Mouse (Mus musculus) ES-E14 (cell line): ENCODE data around the gene Uri1. TPM values are rescaled to one million over a fixed set of nuclear protein-coding genes. Genes with fewer than 3 reads are reported as not detected.

ENCODE experiments used
- DNase-seq: peaks from one replicate; pipeline ENCODE4 v3.0.0-alpha.2; 2013; ENCODE audit warnings: low read depth, low spot score
- H3K27ac ChIP-seq: 2 replicates; pipeline ENCODE4 v1.5.1; 2012; ENCODE audit warnings: low read depth, mild to moderate bottlenecking, low read length, moderate library complexity, mixed read lengths; ENCODE audit not compliant: poor library complexity, insufficient read depth, severe bottlenecking
- H3K36me3 ChIP-seq: 2 replicates; pipeline ENCODE4 v1.6.1; 2012; ENCODE audit warnings: mild to moderate bottlenecking, low read length, moderate library complexity, mixed read lengths; ENCODE audit not compliant: control insufficient read depth, poor library complexity, insufficient read depth, severe bottlenecking
- H3K4me1 ChIP-seq, 2 experiments: fragments of 150-350 bp in 1 of 2; sonication (generic) in 1 of 2; 2 replicates each; pipeline ENCODE4 v1.6.1; 2012; ENCODE audit warnings: low read length in 2 of 2, mild to moderate bottlenecking in 1 of 2, mixed read lengths in 1 of 2; ENCODE audit not compliant: control insufficient read depth in 2 of 2, insufficient read depth in 2 of 2, poor library complexity in 1 of 2
- H3K4me3 ChIP-seq, 2 experiments: fragments of 150-350 bp in 1 of 2; sonication (generic) in 1 of 2; 2 replicates each; pipeline ENCODE4 v1.5.1; 2012; ENCODE audit warnings: low read length in 2 of 2, low read depth in 1 of 2, mild to moderate bottlenecking in 1 of 2, mixed read lengths in 1 of 2; ENCODE audit not compliant: insufficient read depth in 1 of 2, poor library complexity in 1 of 2, severe bottlenecking in 1 of 2
- H3K9ac ChIP-seq: 2 replicates; pipeline ENCODE4 v1.6.1; 2012; ENCODE audit warnings: low read depth, mild to moderate bottlenecking, low read length, mixed read lengths; ENCODE audit not compliant: poor library complexity, insufficient read depth, severe bottlenecking
- H3K9me3 ChIP-seq: fragments of 150-350 bp; sonication (generic); 2 replicates; pipeline ENCODE4 v1.6.1; 2012; ENCODE audit warnings: low read depth, mild to moderate bottlenecking, low read length; ENCODE audit not compliant: control insufficient read depth, insufficient read depth
- CHD2 ChIP-seq: IDR thresholded peaks from 2 replicates; pipeline ENCODE4 v1.6.1; 2014; ENCODE audit warnings: mild to moderate bottlenecking, low read depth, low read length, inconsistent platforms
- HCFC1 ChIP-seq: IDR thresholded peaks from 2 replicates; pipeline ENCODE4 v1.6.1; 2012; ENCODE audit warnings: low read length, inconsistent platforms, borderline replicate concordance; ENCODE audit not compliant: insufficient read depth
- MAFK ChIP-seq: IDR thresholded peaks from 2 replicates; pipeline ENCODE4 v1.6.1; 2014; ENCODE audit warnings: mild to moderate bottlenecking, low read depth, low read length, inconsistent platforms; ENCODE audit not compliant: insufficient read depth
- ZC3H11A ChIP-seq: IDR thresholded peaks from 2 replicates; pipeline ENCODE4 v1.6.1; 2012; ENCODE audit warnings: low read depth, mild to moderate bottlenecking, inconsistent platforms, low read length, borderline replicate concordance
- ZNF384 ChIP-seq: IDR thresholded peaks from 2 replicates; pipeline ENCODE4 v1.6.1; 2012; ENCODE audit warnings: low read depth, low read length, inconsistent platforms
- in situ Hi-C, 2 experiments: fragments of 600-800 bp; cut with MboI; formaldehyde crosslinking; loops; one replicate each; pipeline ENCODE4 v1.15.1; 2025; ENCODE audit warnings: low sequenced_read_pairs in 2 of 2, inconsistent platforms in 1 of 2; ENCODE audit not compliant: unreplicated experiment in 2 of 2
- total RNA-seq: library from RNA; depleted of rRNA; stranded (reverse); fragments of 300-350 nt; gene quantifications from 2 replicates; pipeline ENCODE4 v1.2.3, GENCODE M21; 2012; rRNA removed

The Uri1 gene
- total RNA-seq, 1 experiment: 68.4 TPM

DNA sequence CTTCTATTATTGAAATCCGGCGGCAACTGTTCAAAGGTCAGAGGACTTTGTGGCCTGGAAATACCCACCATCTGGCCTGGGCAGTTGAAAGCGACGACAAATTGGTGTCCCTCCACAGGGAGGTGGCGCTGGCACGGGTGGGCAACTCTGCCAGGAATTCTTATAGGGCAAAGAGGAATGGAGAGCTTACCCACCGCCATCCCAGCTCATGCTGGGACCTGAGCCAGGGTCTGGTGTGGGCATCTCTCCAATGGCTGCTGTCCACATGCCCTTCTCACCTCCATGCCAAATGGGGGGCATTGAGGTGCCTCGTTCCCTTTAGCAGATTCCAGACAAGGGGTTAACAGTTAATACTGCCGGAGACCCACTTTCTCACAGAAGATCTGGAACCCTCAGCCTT, 113.2 kb downstream of the Uri1 start:
- H3K4me1 ChIP-seq: no peaks in the 10 kb centered on the region
- no peaks in the 10 kb centered on the region for H3K9me3 ChIP-seq
- H3K4me3 ChIP-seq: no peak overlapping the region
- no peak overlapping the region for H3K27ac ChIP-seq
- H3K36me3 ChIP-seq: no peaks in the 10 kb centered on the region
- H3K9ac ChIP-seq: no peak overlapping the region
- DNase-seq: no peak
- TF ChIP-seq MAFK: no peak
- no peak for TF ChIP-seq ZC3H11A
- no peak for TF ChIP-seq ZNF384
- no peak for TF ChIP-seq HCFC1
- TF ChIP-seq CHD2: no peak
- in situ Hi-C loops: no loop called here

Other genes starting within 250 kb of the Uri1 start
- 2.2 and 4.7 TPM in 2 replicates for gene Zfp536, start 249.9 kb downstream of the Uri1 start, total RNA-seq
- gene Ccne1, start 84.0 kb upstream of the Uri1 start, total RNA-seq: 194 and 278 TPM in 2 replicates
- 6.5 and 6.6 TPM in 2 replicates for gene 1600014C10Rik, start 159.7 kb upstream of the Uri1 start, total RNA-seq
- 3.3 and 4.8 TPM in 2 replicates for gene Plekhf1, start 204.5 kb upstream of the Uri1 start, total RNA-seq
- 38.8 and 49.8 TPM in 2 replicates for gene Pop4, start 247.9 kb upstream of the Uri1 start, total RNA-seq